Mouse (Mus musculus): ENCODE measurements around the gene Ankrd31. TPM values are rescaled to one million over a fixed set of nuclear protein-coding genes. Genes with fewer than 3 reads are reported as not detected.
"Not testable (repeated sequence)": the region's sequence is repeated elsewhere in the genome, so short reads cannot be mapped to it uniquely, and the experiment has no call there.

Gene Ankrd31
- polyA plus RNA-seq, 1 experiment from 2014 or later: not detected

GRCm38 (mm10) chr13:96928432-96929039 is 180.5 kb downstream of the Ankrd31 start:
- Histone ChIP-seq H3K27ac (peak overlapping the region; percentile 66; the same call in 1 of the 2 replicates), H3K9me3 (no peaks in the 10 kb centered on the region), H3K27me3 (ENCODE audit: insufficient read depth, poor library complexity, severe bottlenecking) (peaks cover 82% of the 10 kb centered on the region), H3K4me3 (no peak overlapping the region; the same call in 1 of the 2 replicates), H3K36me3 (no peaks in the 10 kb centered on the region), H3K4me1 (replicated peaks) (peaks cover 52% of the 10 kb centered on the region)
- WGBS: 21% methylated on average over 8 of the region's 8 CpGs
- DNase-seq (ENCODE audit: low spot score): peak; percentile 80

- H3K4me3 ChIP-seq: no peak overlapping the region
- peaks cover 33% of the 10 kb centered on the region for H3K4me1 ChIP-seq (replicated peaks)
- DNase-seq (ENCODE audit: low spot score): no peak
- no peaks in the 10 kb centered on the region for H3K36me3 ChIP-seq
- H3K27me3 ChIP-seq (ENCODE audit: insufficient read depth, poor library complexity, severe bottlenecking): peaks cover 41% of the 10 kb centered on the region
- H3K9me3 ChIP-seq: no peaks in the 10 kb centered on the region
- H3K27ac ChIP-seq: no peak overlapping the region
- 93% methylated on average over 5 of the region's 5 CpGs for WGBS
Observed at GRCm38 (mm10) chr13:96932745-96933144, 184.7 kb downstream of the Ankrd31 start.

- Histone ChIP-seq H3K4me3 (no peak overlapping the region), H3K27me3 (ENCODE audit: insufficient read depth, poor library complexity, severe bottlenecking) (peaks cover 35% of the 10 kb centered on the region), H3K4me1 (replicated peaks) (peaks cover 27% of the 10 kb centered on the region), H3K9me3 (no peaks in the 10 kb centered on the region), H3K27ac (no peak overlapping the region), H3K36me3 (no peaks in the 10 kb centered on the region)
- 84% methylated on average over 8 of the region's 8 CpGs for WGBS
- no peak for DNase-seq (ENCODE audit: low spot score)
Observed at GRCm38 (mm10) chr13:96933367-96933766, 185.3 kb downstream of the Ankrd31 start.

DNA sequence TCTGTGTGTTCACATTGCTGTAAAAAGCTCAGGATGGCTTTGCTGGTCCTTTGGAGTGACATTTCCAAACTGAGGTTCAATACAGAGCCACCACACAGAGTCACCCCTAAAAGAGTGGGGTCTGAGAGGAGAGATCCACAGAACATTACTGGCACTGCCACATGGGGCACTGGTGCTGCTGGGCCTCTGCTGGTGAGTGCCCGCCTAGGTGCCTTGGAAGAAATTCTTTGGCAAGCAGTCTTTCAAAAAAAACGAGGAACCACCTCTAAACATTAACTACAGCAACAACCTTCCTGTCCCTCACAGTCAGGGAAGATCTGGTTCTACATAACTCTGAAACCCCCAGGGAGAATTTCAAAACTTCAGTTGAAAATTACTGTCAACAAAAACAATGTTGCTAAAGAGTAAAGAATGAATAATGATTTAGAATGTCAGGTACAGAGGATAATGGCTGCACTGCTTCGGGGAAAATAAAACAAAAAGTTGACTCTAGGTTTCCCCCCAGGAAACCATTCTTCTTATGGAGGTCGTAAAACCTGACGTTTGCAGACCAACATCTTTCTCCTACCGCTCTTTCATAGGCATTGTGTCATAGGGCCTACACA is 188.2 kb downstream of the Ankrd31 start:
- Histone ChIP-seq H3K4me3 (no peak overlapping the region), H3K9me3 (no peaks in the 10 kb centered on the region), H3K36me3 (no peaks in the 10 kb centered on the region), H3K27me3 (ENCODE audit: insufficient read depth, poor library complexity, severe bottlenecking) (peaks cover 16% of the 10 kb centered on the region), H3K27ac (no peak overlapping the region), H3K4me1 (replicated peaks) (peaks cover 7% of the 10 kb centered on the region; the same call in 1 of the 2 replicates)
- DNase-seq (ENCODE audit: low spot score): no peak
- WGBS: 76% methylated on average over 6 of the region's 6 CpGs

- no peak overlapping the region for H3K27ac ChIP-seq
- no peak for DNase-seq (ENCODE audit: low spot score)
- 74% methylated on average over 10 of the region's 10 CpGs for whole genome bisulfite sequencing
Observed at GRCm38 (mm10) chr13:96937059-96937558, 189.0 kb downstream of the Ankrd31 start.

DNA sequence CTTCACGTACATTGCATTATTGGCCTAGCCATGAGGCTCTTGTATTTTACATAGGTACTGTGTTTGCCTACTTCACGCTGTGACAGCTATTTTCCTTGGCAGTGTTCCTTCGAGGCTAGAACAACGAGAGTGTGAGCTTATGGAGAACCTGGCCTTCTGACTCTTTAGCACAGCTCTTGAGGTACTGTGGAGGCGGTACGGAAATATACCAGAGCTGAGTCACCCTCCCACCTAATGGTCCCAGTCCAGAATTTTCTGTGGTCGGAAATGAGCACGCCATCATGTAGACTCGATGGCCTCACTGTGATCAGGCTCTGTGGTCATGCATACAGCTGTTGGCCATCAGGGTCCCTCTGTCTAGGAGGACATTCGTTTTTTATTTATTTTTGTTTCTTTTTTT is 191.6 kb downstream of the Ankrd31 start:
- Histone ChIP-seq H3K4me1 (replicated peaks) (peaks cover 3% of the 10 kb centered on the region; the same call in 1 of the 2 replicates), H3K36me3 (no peaks in the 10 kb centered on the region), H3K27me3 (ENCODE audit: insufficient read depth, poor library complexity, severe bottlenecking) (no peaks in the 10 kb centered on the region), H3K27ac (no peak overlapping the region), H3K9me3 (no peaks in the 10 kb centered on the region), H3K4me3 (no peak overlapping the region)
- WGBS: 90% methylated on average over 10 of the region's 10 CpGs
- DNase-seq (ENCODE audit: low spot score): no peak

More at GRCm38 (mm10) chr13:96937059-96937558, 189.0 kb downstream of the Ankrd31 start:
- peaks cover 8% of the 10 kb centered on the region for H3K27me3 ChIP-seq (ENCODE audit: insufficient read depth, poor library complexity, severe bottlenecking)
- no peaks in the 10 kb centered on the region for H3K9me3 ChIP-seq
- no peaks in the 10 kb centered on the region for H3K36me3 ChIP-seq
- no peak overlapping the region for H3K4me3 ChIP-seq
- H3K4me1 ChIP-seq (replicated peaks): peaks cover 3% of the 10 kb centered on the region; the same call in 1 of the 2 replicates

GRCm38 (mm10) chr13:96941481-96941880 is 193.4 kb downstream of the Ankrd31 start:
- not testable (repeated sequence) for H3K4me1 ChIP-seq (replicated peaks); DNase-seq (ENCODE audit: low spot score); H3K9me3 ChIP-seq; H3K27me3 ChIP-seq (ENCODE audit: insufficient read depth, poor library complexity, severe bottlenecking); H3K36me3 ChIP-seq; H3K27ac ChIP-seq; H3K4me3 ChIP-seq
- WGBS: 83% methylated on average over 11 of the region's 11 CpGs

- 66% methylated on average over 3 of the region's 3 CpGs for WGBS
Observed at GRCm38 (mm10) chr13:96943571-96943970, 195.5 kb downstream of the Ankrd31 start.

DNA sequence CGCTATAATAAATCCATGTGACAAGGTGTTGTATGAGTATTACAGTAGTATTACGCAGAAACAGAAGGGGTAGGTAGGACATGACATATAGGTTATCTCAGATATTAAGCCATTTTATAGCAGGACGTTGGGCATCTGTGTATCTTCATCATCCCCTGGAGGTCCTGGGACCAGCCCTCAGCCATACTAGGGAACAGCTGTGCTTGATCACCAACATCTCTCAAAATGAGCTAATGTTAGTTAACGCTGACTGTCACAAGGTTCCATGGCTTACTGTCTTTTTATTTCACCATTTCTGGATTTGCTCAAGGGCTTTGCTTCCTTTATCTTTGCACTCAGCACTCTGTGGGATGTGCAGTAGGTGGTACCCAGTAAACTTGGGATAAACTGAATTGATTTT is 197.7 kb downstream of the Ankrd31 start:
- no peak overlapping the region for H3K4me3 ChIP-seq
- no peaks in the 10 kb centered on the region for H3K4me1 ChIP-seq (replicated peaks)
- H3K27me3 ChIP-seq (ENCODE audit: insufficient read depth, poor library complexity, severe bottlenecking): no peaks in the 10 kb centered on the region
- no peak for DNase-seq (ENCODE audit: low spot score)
- 0 out of 2 replicates have a peak, but pooled peaks cover 4% of the 10 kb centered on the region for H3K9me3 ChIP-seq
- WGBS: 92% methylated on average over 4 of the region's 4 CpGs
- H3K27ac ChIP-seq: no peak overlapping the region
- H3K36me3 ChIP-seq: no peaks in the 10 kb centered on the region

More at GRCm38 (mm10) chr13:96943571-96943970, 195.5 kb downstream of the Ankrd31 start:
- Histone ChIP-seq H3K4me3 (no peak overlapping the region), H3K27me3 (ENCODE audit: insufficient read depth, poor library complexity, severe bottlenecking) (no peaks in the 10 kb centered on the region), H3K27ac (no peak overlapping the region), H3K9me3 (no peaks in the 10 kb centered on the region), H3K36me3 (no peaks in the 10 kb centered on the region), H3K4me1 (replicated peaks) (no peaks in the 10 kb centered on the region)
- no peak for DNase-seq (ENCODE audit: low spot score)

DNA sequence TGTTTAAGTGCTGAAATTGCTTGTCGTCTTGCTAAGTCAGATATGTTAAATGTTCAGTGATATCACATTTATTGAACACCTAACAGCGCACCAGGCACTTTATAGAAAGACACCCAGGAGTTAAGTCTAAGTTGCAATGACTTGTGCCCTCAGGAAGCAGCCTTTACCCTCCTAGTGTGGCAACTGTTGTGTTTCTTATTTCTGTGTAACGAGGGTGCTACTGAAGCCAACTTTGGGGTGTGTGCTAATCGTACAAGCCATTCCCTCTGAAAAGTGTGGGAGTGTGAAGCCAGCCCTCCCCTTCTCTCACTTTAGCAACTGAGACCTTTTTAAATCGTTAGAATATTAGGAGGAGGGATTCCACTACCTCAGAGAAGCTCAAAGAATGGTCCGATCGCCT is 199.7 kb downstream of the Ankrd31 start:
- no peaks in the 10 kb centered on the region for H3K27me3 ChIP-seq (ENCODE audit: insufficient read depth, poor library complexity, severe bottlenecking)
- H3K36me3 ChIP-seq: no peaks in the 10 kb centered on the region
- H3K4me1 ChIP-seq (replicated peaks): no peaks in the 10 kb centered on the region
- H3K9me3 ChIP-seq: 0 out of 2 replicates have a peak, but pooled peaks cover 4% of the 10 kb centered on the region
- 87% methylated on average over 7 of the region's 7 CpGs for WGBS
- H3K4me3 ChIP-seq: no peak overlapping the region
- DNase-seq (ENCODE audit: low spot score): no peak
- no peak overlapping the region for H3K27ac ChIP-seq

- 67% methylated on average over 2 of the region's 2 CpGs for WGBS
- DNase-seq (ENCODE audit: low spot score): no peak
- H3K36me3 ChIP-seq: no peaks in the 10 kb centered on the region
Observed at GRCm38 (mm10) chr13:96951880-96952279, 203.8 kb downstream of the Ankrd31 start.

DNA sequence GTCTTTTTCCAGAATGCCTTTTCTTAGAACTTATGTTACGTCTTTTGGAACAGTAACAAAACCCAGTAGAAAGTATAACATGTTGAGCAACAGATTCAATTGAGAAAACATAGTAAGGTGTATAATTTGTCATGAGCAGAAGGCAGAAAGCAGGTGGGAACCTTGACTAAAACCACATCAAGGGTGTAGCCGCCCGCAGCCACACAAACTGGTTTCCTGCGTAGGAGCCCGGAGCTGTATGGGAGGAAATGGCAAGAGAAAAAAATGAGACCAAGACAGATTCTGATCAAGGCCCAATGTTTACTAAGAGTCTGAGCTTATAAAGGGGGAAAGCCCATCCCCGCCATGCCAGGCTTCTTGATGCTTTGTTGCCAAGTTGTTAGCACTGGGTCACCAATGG is 208.4 kb downstream of the Ankrd31 start:
- no peak overlapping the region for H3K4me3 ChIP-seq
- H3K27me3 ChIP-seq (ENCODE audit: insufficient read depth, poor library complexity, severe bottlenecking): no peaks in the 10 kb centered on the region
- 93% methylated on average over 6 of the region's 6 CpGs for WGBS
- no peaks in the 10 kb centered on the region for H3K36me3 ChIP-seq
- no peak for DNase-seq (ENCODE audit: low spot score)
- H3K9me3 ChIP-seq: no peaks in the 10 kb centered on the region
- H3K27ac ChIP-seq: no peak overlapping the region
- no peaks in the 10 kb centered on the region for H3K4me1 ChIP-seq (replicated peaks)

More at GRCm38 (mm10) chr13:96951880-96952279, 203.8 kb downstream of the Ankrd31 start:
- 0 out of 2 replicates have a peak, but pooled peaks cover 4% of the 10 kb centered on the region for H3K9me3 ChIP-seq
- H3K27ac ChIP-seq: no peak overlapping the region
- H3K4me1 ChIP-seq (replicated peaks): no peaks in the 10 kb centered on the region
- H3K27me3 ChIP-seq (ENCODE audit: insufficient read depth, poor library complexity, severe bottlenecking): no peaks in the 10 kb centered on the region
- H3K4me3 ChIP-seq: no peak overlapping the region

All from hindbrain, embryonic 10.5 days (tissue).